Mouse (Mus musculus): ENCODE measurements around the gene Atp5mpl.

DNA sequence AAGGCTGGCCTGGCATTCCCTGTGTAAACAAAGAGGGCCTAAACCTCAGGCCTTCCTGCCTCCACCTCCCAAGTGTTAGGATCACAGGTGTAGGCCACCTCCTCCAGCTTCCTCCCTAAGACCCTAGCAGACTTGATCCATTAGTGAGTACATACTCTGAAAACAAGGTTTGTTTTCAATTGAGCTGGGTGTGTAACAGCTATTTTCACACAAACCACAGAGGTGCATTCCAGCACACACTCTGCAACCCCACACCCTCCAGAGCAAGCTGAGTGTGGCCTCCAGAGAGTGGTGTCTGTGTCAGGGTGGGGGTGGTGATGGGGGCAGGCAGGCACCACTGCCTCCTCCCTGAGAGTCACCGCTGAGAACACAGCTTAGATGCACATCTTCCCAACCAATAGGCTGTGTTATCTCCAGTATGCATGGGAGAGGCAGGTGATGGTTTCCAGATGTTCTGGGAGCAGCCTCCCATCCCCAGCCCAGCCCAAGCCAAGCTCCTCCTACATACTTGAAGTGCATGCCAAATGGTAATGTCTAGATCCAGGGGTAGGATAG is 28.1 kb downstream of the Atp5mpl start:
- TF ChIP-seq CTCF (IDR thresholded peaks at IDR 0.05; ENCODE audit: low read depth), result no peak
- TF ChIP-seq EP300 (IDR thresholded peaks at IDR 0.05; ENCODE audit: low read depth), result no peak
